Mouse (Mus musculus) E14TG2a.4 (cell line): ENCODE measurements around the gene Snap47.

Experiments used
- CTCF ChIP-seq: conservative IDR thresholded peaks from 2 replicates; pipeline ENCODE4 v1.5.1; 2014; ENCODE audit warnings: low read length
- NANOG ChIP-seq: IDR thresholded peaks from 2 replicates; pipeline ENCODE4 v1.6.1; 2014; ENCODE audit warnings: borderline replicate concordance, low read length, mixed read lengths

DNA sequence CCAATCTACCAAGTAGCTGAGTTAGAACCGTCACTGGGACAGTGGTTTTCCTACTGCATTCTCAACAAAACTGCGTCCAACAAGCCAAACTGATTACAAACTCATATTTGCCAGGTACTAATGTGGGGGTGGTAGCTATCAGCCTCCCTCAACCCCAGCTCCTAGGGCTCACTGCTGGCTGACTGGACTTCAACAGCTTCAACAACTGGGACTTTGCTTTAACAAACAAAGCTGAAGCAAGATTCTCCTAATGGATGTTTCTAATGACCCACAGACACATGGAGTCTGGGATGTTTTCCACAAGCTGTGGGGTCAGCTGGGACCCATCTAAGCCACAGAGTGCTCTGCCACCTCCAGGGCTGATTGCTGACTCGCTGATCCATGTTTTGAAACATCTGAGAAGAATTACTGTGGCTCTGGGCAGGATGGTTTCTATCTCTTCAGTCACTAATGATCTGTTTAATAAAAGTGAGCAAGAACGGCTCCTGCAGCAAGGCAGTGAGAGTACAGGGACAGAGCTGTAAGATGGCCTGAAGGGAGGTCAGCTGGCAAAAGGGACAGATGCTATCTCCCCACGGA lies 27.9 kb downstream of the Snap47 start:
- TF ChIP-seq NANOG (no peak), CTCF (no peak)
